Mouse (Mus musculus): Measurements from ENCODE around the gene Hcrt. TPM values are rescaled to one million over a fixed set of nuclear protein-coding genes. Genes with fewer than 3 reads are reported as not detected.
A peak's percentile ranks its signal among the peaks of the same experiment; 100 is the strongest.

The Hcrt gene
- polyA plus RNA-seq, 1 experiment from 2014 or later, result not detected

DNA sequence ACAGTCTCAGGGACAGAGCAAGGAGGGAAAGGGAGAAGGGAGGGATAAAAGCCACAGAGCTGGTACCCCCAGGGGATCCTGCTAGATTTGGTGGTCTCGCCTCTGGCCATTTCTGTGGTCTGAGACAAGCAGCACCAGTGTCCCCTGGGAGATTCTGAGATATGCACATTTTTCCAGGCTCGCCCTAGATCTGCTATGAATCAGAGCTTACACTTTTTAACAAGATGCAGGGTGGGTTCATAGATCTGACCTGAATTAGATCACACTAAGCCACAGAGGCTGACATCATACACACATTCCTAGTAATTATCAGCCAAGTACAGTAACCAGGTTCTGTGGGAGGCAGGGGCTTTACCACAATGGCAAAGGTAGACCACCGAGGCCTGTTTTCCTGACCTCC, 27.0 kb upstream of the Hcrt start:
- Histone ChIP-seq H3K36me3 (peaks cover 17% of the 10 kb centered on the region), H3K4me2 (replicated peaks) (no peak overlapping the region), H3K4me1 (peaks cover 5% of the 10 kb centered on the region; the same call in 1 of the 2 replicates), H3K9ac (no peak overlapping the region), H3K27me3 (no peaks in the 10 kb centered on the region), H3K4me3 (replicated peaks) (no peak overlapping the region), H3K27ac (replicated peaks) (0 out of 2 replicates have a peak overlapping the region, but pooled peaks have one; percentile 13), H3K9me3 (replicated peaks) (no peaks in the 10 kb centered on the region)
- ATAC-seq (ENCODE audit: insufficient number of reproducible peaks, low FRiP score, low TSS enrichment, low read depth), result no peak
- 43% methylated on average over 3 of the region's 3 CpGs for WGBS

DNA sequence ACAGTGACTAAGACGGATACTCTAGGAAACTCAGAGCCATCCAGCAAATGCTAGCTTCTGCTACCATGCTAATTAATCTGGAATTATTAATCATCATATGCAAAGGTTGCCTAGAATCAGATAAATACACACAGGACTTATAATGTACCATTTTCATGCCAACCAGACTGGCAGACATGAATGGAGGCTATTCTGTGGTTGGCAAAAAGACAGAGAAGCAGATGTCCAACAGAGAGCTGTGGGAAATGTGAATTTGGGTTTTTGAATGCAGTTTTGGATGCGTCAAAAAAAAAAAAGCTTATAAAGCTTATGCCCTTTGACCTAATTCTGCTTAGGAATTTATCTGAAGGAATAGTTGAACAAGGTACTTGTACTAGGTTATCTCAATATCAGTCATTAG, 23.0 kb upstream of the Hcrt start:
- Histone ChIP-seq H3K9me3 (replicated peaks) (no peaks in the 10 kb centered on the region), H3K4me2 (replicated peaks) (no peak overlapping the region), H3K4me3 (replicated peaks) (no peak overlapping the region), H3K4me1 (peaks cover 5% of the 10 kb centered on the region; the same call in 1 of the 2 replicates), H3K27ac (replicated peaks) (no peak overlapping the region), H3K9ac (no peak overlapping the region), H3K27me3 (no peaks in the 10 kb centered on the region), H3K36me3 (peaks cover 44% of the 10 kb centered on the region)
- WGBS, result 92% methylated on average over 2 of the region's 2 CpGs
- no peak for ATAC-seq (ENCODE audit: insufficient number of reproducible peaks, low FRiP score, low TSS enrichment, low read depth)

DNA sequence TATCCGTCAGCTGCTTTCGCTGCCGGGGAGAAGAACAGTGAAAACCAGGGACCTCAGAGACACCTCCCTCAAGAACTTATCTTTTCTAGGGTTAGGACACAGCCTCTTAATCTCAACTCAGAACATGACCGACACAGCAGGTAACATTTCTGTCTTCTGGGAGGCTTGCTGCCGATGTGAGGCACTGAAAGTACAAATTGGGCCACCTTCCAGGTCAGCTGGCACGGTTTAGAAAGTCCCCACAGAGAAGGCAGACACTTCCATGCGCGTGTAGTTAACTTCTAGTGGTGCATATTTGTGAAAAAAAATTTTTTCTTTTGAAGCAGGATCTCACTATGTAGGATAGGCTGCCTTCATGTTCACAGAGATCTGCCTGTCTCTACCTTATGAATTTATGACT, 21.6 kb upstream of the Hcrt start:
- Histone ChIP-seq H3K4me3 (replicated peaks) (no peak overlapping the region), H3K36me3 (peaks cover 49% of the 10 kb centered on the region), H3K9me3 (replicated peaks) (no peaks in the 10 kb centered on the region), H3K9ac (no peak overlapping the region), H3K27me3 (no peaks in the 10 kb centered on the region), H3K27ac (replicated peaks) (no peak overlapping the region), H3K4me2 (replicated peaks) (no peak overlapping the region), H3K4me1 (0 out of 2 replicates have a peak, but pooled peaks cover under 1% of the 10 kb centered on the region)
- 80% methylated on average over 8 of the region's 8 CpGs for WGBS
- ATAC-seq (ENCODE audit: insufficient number of reproducible peaks, low FRiP score, low TSS enrichment, low read depth), result no peak

DNA sequence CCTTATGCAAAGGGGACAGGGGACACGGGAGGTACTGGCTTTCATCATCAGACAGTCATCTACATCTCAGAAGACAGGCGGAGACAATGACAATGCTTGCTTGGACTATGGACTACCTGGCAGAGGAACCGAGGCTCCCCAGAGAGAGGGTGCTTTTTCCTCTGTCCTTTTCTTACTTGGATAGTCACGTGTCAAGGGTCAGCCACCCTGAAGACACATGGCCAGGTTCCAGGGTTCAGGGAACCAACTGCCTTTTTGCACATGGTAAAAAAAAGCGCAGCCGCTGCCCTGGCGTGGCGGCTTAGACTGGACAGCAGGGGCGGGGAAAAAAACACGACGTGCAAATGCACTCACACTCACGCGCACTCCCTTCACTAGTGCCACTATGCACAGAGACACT, 19.8 kb upstream of the Hcrt start:
- Histone ChIP-seq H3K36me3 (peaks cover 42% of the 10 kb centered on the region), H3K4me3 (replicated peaks) (no peak overlapping the region), H3K27me3 (no peaks in the 10 kb centered on the region), H3K9ac (no peak overlapping the region), H3K4me2 (replicated peaks) (no peak overlapping the region), H3K4me1 (no peaks in the 10 kb centered on the region), H3K9me3 (replicated peaks) (no peaks in the 10 kb centered on the region), H3K27ac (replicated peaks) (no peak overlapping the region)
- WGBS, result 88% methylated on average over 13 of the region's 13 CpGs
- ATAC-seq (ENCODE audit: insufficient number of reproducible peaks, low FRiP score, low TSS enrichment, low read depth), result no peak

DNA sequence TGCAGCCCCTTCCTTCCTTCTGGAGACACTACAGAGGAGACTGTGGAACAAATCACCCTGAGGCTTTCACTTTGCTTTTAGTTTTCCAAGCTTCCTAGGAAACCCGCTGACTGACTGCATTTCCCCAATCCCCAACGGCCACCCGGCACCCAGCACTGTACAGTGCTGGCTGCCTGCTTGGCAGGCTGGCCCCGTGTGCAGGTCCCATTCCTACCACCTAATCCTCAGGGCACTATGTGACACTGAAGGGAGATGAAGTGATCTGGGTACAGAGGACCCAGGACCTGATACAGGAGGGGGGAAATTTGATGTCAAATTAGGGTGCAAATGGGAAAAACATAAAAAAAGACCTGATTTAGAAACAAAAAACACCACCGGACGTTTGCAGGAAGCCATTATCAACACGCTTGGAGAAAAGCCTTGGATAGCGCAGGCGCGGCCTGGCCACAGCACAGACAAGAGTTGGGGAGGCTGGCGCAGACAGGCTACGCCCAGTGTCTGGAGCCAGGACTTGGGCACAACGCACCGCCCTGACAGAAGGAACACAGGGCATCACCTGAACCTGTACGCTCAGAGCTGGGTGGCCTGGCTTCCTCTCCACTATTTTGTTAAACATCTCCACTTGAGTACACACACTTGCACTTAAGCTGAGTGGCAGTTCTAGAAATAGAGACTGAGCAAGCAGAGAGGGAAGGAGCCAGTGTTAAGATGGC, 19.2 kb upstream of the Hcrt start:
- Histone ChIP-seq H3K4me1 (no peaks in the 10 kb centered on the region), H3K4me3 (replicated peaks) (no peak overlapping the region), H3K36me3 (peaks cover 37% of the 10 kb centered on the region), H3K27me3 (no peaks in the 10 kb centered on the region), H3K9me3 (replicated peaks) (no peaks in the 10 kb centered on the region), H3K27ac (replicated peaks) (no peak overlapping the region), H3K9ac (no peak overlapping the region), H3K4me2 (replicated peaks) (no peak overlapping the region)
- no peak for ATAC-seq (ENCODE audit: insufficient number of reproducible peaks, low FRiP score, low TSS enrichment, low read depth)
- WGBS, result 80% methylated on average over 15 of the region's 15 CpGs

DNA sequence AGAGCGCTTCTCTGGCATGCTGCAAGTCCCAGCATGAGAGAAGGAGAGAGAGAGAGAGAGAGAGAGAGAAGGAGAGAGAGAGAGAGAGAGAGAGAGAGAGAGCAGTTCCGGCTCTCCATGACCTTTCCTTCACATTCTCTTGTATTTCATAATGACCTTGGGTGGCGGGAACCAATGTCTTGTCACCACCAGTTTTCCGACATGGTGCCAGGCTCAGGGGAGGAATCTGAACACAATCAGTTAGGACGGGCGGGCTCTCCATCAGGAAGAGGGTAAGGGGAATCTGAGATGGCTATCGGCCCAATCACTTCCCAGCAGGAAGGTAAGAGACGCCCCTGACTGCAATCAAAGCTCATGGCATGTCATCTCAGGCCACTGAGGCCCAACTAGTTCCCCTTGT, 17.5 kb upstream of the Hcrt start:
- Histone ChIP-seq H3K4me3 (replicated peaks) (no peak overlapping the region), H3K9me3 (replicated peaks) (no peaks in the 10 kb centered on the region), H3K4me2 (replicated peaks) (no peak overlapping the region), H3K4me1 (no peaks in the 10 kb centered on the region), H3K27me3 (no peaks in the 10 kb centered on the region), H3K27ac (replicated peaks) (no peak overlapping the region), H3K36me3 (peaks cover 37% of the 10 kb centered on the region), H3K9ac (no peak overlapping the region)
- WGBS, result 71% methylated on average over 8 of the region's 8 CpGs
- ATAC-seq (ENCODE audit: insufficient number of reproducible peaks, low FRiP score, low TSS enrichment, low read depth), result no peak

DNA sequence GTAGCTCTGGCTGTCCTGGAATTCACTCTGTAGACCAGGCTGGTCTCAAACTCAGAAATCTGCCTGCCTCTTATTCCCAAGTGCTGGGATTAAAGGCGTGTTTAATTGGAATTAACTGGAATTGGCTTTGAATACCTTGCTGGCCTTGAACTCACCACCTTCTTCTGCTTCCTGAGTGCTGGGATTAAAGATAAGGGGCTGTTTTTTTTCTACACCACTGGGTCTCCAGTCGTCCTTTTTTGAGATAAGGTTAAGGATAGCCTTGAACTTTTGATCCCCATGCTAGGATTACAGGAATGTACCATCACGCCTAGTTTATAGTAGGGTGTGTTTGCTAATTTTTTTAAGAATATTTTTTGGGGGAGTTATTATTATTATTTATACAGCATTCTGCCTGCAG, 15.3 kb upstream of the Hcrt start:
- no peak overlapping the region for H3K4me2 ChIP-seq (replicated peaks)
- H3K4me3 ChIP-seq (replicated peaks), result no peak overlapping the region
- H3K9ac ChIP-seq, result no peak overlapping the region
- H3K27ac ChIP-seq (replicated peaks), result no peak overlapping the region
- no peak for ATAC-seq (ENCODE audit: insufficient number of reproducible peaks, low FRiP score, low TSS enrichment, low read depth)
- peaks cover 25% of the 10 kb centered on the region for H3K36me3 ChIP-seq
- no peaks in the 10 kb centered on the region for H3K27me3 ChIP-seq
- 73% methylated on average over 3 of the region's 3 CpGs for WGBS
- H3K9me3 ChIP-seq (replicated peaks), result no peaks in the 10 kb centered on the region
- no peaks in the 10 kb centered on the region for H3K4me1 ChIP-seq

DNA sequence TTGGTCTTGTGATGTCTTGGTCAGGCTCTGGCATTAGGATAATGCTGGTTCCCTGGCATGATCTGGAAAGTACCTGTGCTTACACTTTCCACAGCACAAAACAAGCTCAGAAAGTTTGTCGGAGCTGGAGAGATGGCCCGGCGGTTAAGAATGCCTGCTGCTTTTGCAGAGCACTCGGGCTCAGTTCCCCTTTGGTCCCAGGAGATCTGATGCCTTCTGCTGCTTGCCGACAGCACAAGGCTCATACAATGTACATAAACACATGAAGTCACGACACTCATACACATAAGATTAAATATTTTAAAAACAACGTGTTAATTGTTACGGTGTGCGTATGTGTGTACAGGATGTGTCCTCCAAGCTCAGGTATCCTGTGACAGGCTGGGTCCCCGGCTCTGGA, 13.2 kb upstream of the Hcrt start:
- Histone ChIP-seq H3K9me3 (replicated peaks) (no peaks in the 10 kb centered on the region), H3K4me2 (replicated peaks) (no peak overlapping the region), H3K27ac (replicated peaks) (no peak overlapping the region), H3K4me3 (replicated peaks) (no peak overlapping the region), H3K9ac (no peak overlapping the region), H3K36me3 (peaks cover 10% of the 10 kb centered on the region; the same call in 1 of the 2 replicates), H3K4me1 (0 out of 2 replicates have a peak, but pooled peaks cover 2% of the 10 kb centered on the region), H3K27me3 (no peaks in the 10 kb centered on the region)
- WGBS, result 75% methylated on average over 10 of the region's 10 CpGs
- no peak for ATAC-seq (ENCODE audit: insufficient number of reproducible peaks, low FRiP score, low TSS enrichment, low read depth)

DNA sequence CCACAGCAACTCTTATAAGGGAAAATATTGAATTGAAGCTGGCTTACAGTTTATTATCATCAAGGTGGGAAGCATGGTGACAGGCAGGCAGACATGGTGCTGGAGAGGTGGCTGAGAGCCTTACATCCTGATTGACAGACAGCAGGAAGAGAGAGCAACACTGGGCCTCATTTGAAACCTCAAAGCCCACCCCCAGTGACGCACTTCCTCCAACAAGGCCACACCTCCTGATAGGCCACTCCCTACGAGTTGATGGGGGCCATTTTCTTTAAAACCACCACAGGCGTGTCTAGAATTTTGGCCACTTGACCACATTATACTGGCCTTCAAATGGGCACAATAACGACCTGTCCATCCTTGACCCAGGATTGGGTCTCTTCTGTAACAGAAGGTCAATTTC, 11.5 kb upstream of the Hcrt start:
- Histone ChIP-seq H3K4me2 (replicated peaks) (no peak overlapping the region), H3K9me3 (replicated peaks) (no peaks in the 10 kb centered on the region), H3K27me3 (no peaks in the 10 kb centered on the region), H3K4me1 (peaks cover 9% of the 10 kb centered on the region), H3K27ac (replicated peaks) (no peak overlapping the region), H3K4me3 (replicated peaks) (no peak overlapping the region), H3K36me3 (0 out of 2 replicates have a peak, but pooled peaks cover 5% of the 10 kb centered on the region), H3K9ac (no peak overlapping the region)
- WGBS, result 73% methylated on average over 4 of the region's 4 CpGs
- no peak for ATAC-seq (ENCODE audit: insufficient number of reproducible peaks, low FRiP score, low TSS enrichment, low read depth)

DNA sequence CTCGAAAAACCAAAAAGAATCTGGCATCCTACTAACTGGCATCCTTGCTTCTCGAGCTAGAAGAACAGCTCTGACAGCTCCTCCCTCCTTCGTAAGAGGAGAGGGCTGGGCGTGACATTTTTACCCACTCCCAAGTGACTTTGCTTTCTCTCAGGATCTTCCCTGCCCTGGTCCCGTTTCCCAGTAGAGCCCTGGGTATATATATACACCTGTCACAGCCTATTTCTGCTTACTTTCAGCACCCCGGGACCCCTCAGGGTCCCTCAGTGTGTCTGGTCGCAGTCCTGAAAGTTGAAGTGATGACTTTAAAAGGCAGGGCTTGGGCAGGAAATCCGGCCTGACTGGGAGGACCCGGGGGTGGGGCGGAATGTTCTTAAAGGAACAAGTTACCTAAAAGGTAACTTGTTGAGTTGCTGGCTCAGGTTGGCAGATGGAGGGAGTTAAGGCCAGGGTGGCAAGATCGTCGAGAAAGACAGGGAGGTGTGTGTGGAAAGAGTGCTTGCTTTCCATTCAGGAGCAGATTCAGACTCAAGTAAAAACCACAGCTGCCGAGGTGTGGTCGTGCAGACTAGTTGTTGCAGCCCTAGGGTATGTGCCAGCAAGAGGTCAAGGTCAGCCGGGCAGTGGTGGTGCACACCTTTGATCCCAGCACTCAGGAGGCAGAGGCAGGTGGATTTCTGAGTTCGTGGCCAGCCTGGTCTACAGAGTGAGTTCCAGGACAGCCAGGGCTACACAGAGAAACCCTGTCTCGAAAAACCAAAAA, 8.1 kb upstream of the Hcrt start, which contains the start of gene Ghdc:
TSS of gene Ghdc (minus strand) at position 312 of the 763 bp plus-strand sequence.
- H3K27ac ChIP-seq (replicated peaks), result peak within 1 kb of the TSS; percentile 60; the same call in 1 of the 2 replicates
- H3K27me3 ChIP-seq, result no peaks in the 10 kb centered on the region
- 16% methylated on average over 17 of the region's 17 CpGs for WGBS
- ATAC-seq (ENCODE audit: insufficient number of reproducible peaks, low FRiP score, low TSS enrichment, low read depth), result peak; percentile 46; the same call in 1 of the 2 replicates
- peaks cover 9% of the 10 kb centered on the region for H3K4me1 ChIP-seq
- no peaks in the 10 kb centered on the region for H3K9me3 ChIP-seq (replicated peaks)
- 0 out of 2 replicates have a peak, but pooled peaks cover 4% of the 10 kb centered on the region for H3K36me3 ChIP-seq
- peak within 1 kb of the TSS; percentile 39; the same call in 1 of the 2 replicates for H3K9ac ChIP-seq
- H3K4me2 ChIP-seq (replicated peaks), result peak within 1 kb of the TSS; percentile 56
- H3K4me3 ChIP-seq (replicated peaks), result peak within 1 kb of the TSS; percentile 66

DNA sequence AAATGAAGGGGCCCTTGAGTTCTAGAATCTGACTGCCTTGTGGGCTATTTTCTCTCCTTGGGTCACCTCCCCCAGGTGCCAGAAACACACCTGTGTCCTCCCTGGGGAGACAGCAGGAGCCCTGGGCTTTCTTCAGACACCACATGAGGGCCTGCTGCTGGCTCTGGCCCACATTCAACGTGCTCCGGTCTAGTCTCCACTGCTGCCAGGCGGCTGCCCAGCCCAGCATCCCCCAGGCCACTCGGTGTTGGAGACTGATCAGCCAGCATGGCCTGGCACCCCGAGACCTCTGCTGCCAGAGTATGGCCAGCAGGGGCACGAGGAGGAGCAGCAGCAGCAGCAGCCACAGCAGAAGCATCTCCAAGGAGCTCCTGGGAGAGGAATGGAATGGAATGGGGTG, 7.2 kb upstream of the Hcrt start:
- ATAC-seq (ENCODE audit: insufficient number of reproducible peaks, low FRiP score, low TSS enrichment, low read depth), result no peak
- Histone ChIP-seq H3K9me3 (replicated peaks) (no peaks in the 10 kb centered on the region), H3K27me3 (no peaks in the 10 kb centered on the region), H3K9ac (no peak overlapping the region), H3K27ac (replicated peaks) (peak overlapping the region; percentile 60; the same call in 1 of the 2 replicates), H3K4me1 (peaks cover 9% of the 10 kb centered on the region), H3K4me3 (replicated peaks) (peak overlapping the region; percentile 66), H3K4me2 (replicated peaks) (peak overlapping the region; percentile 56), H3K36me3 (0 out of 2 replicates have a peak, but pooled peaks cover 4% of the 10 kb centered on the region)
- 58% methylated on average over 6 of the region's 6 CpGs for WGBS
